Mouse (Mus musculus): ENCODE data around the gene Zc3h10.

DNA sequence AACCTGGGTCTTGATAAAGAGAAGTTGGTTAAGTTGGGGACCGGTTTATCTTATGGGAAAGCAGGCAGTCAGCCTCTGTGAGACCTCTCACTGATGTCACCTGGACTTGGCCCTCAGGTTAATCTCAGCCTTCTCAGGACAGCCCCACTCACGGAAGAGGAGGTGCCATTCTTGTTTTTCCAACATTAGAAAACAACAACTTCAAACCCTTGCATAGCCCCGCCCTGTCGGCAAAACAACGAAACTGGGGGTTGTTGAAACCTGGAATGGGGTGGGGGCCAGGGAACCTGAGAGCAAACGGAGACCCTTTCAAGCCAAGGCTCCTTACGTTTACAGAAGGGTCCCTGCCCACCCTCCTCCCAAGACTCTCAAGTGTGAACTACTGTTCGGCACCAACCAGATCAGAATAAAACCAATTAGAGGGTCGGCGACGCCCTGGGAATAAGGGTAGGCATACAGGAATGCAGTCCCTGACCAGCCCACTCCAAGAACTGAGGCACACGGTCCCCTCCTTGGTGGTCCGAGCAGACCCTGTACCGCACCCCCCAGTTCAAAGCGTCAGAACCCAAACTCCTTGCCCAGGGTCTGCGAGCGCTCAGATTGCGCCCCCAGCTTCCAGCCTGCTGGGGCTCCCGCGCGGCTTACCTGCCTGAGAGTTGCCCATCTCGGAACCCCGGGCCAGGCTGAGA lies 41.3 kb upstream of the Zc3h10 start:
- TF ChIP-seq CTCF (IDR thresholded peaks at IDR 0.05; ENCODE audit: low read depth) (no peak), EP300 (IDR thresholded peaks at IDR 0.05; ENCODE audit: low read depth) (no peak)
